Mouse (Mus musculus) embryo, embryonic 11 days (tissue): ENCODE measurements around the gene Slc25a33.
"Not testable (repeated sequence)": the region's sequence is repeated elsewhere in the genome, so short reads cannot be mapped to it uniquely, and the experiment has no call there.

ENCODE experiments used
- DNase-seq: peaks from one replicate; pipeline ENCODE4 v3.0.0-alpha.2; 2015

Gene Slc25a33

GRCm38 (mm10) chr4:149752124-149752799 is 21.8 kb downstream of the Slc25a33 start:
- DNase-seq = peak; percentile 87

GRCm38 (mm10) chr4:149750671-149751070 is 23.4 kb downstream of the Slc25a33 start:
- DNase-seq = no peak

GRCm38 (mm10) chr4:149749663-149750015 is 24.4 kb downstream of the Slc25a33 start:
- DNase-seq = not testable (repeated sequence)

GRCm38 (mm10) chr4:149749003-149749662 is 24.9 kb downstream of the Slc25a33 start:
- no peak for DNase-seq

GRCm38 (mm10) chr4:149744119-149744518 is 30.0 kb downstream of the Slc25a33 start:
- DNase-seq = no peak

GRCm38 (mm10) chr4:149742011-149742530 is 32.0 kb downstream of the Slc25a33 start:
- DNase-seq = no peak

GRCm38 (mm10) chr4:149740301-149740700 is 33.8 kb downstream of the Slc25a33 start:
- no peak for DNase-seq

GRCm38 (mm10) chr4:149739478-149739877 is 34.6 kb downstream of the Slc25a33 start:
- DNase-seq = no peak

- peak; percentile 100 for DNase-seq
Observed at GRCm38 (mm10) chr4:149737383-149738324, 36.4 kb downstream of the Slc25a33 start, which contains the start of gene Tmem201. Gene Tmem201, minus strand, starts transcription at chr4:149738044.

- DNase-seq = no peak
Observed at GRCm38 (mm10) chr4:149736581-149736980, 37.5 kb downstream of the Slc25a33 start.

GRCm38 (mm10) chr4:149735624-149736250 is 38.3 kb downstream of the Slc25a33 start:
- no peak for DNase-seq

- no peak for DNase-seq
Observed at GRCm38 (mm10) chr4:149734730-149735475, 39.2 kb downstream of the Slc25a33 start.

- DNase-seq = no peak
Observed at GRCm38 (mm10) chr4:149734246-149734645, 39.8 kb downstream of the Slc25a33 start.

GRCm38 (mm10) chr4:149733748-149734147 is 40.3 kb downstream of the Slc25a33 start:
- DNase-seq = no peak

- DNase-seq = no peak
Observed at GRCm38 (mm10) chr4:149732800-149733199, 41.3 kb downstream of the Slc25a33 start.

- no peak for DNase-seq
Observed at GRCm38 (mm10) chr4:149732313-149732712, 41.8 kb downstream of the Slc25a33 start.

- DNase-seq = no peak
Observed at GRCm38 (mm10) chr4:149730827-149731226, 43.2 kb downstream of the Slc25a33 start.

GRCm38 (mm10) chr4:149728810-149729209 is 45.3 kb downstream of the Slc25a33 start:
- no peak for DNase-seq

- no peak for DNase-seq
Observed at GRCm38 (mm10) chr4:149727636-149728035, 46.4 kb downstream of the Slc25a33 start.

- DNase-seq = peak; percentile 63
Observed at GRCm38 (mm10) chr4:149725661-149726350, 48.3 kb downstream of the Slc25a33 start.

- DNase-seq = no peak
Observed at GRCm38 (mm10) chr4:149724916-149725470, 49.1 kb downstream of the Slc25a33 start.
